Mouse (Mus musculus) heart, adult 8-10 months (tissue): ENCODE measurements around the gene Tas2r110. TPM values are rescaled to one million over a fixed set of nuclear protein-coding genes. Genes with fewer than 3 reads are reported as not detected.

Experiments
- DNase-seq: peaks from one replicate; pipeline ENCODE4 v3.0.0; 2022; ENCODE audit warnings: low spot score
- total RNA-seq, 4 experiments: library from RNA; stranded (reverse); gene quantifications; 2 replicates each; pipeline ENCODE4 v1.2.4; 2022

Gene Tas2r110
- total RNA-seq = not detected

- DNase-seq = no peak
Observed at GRCm38 (mm10) chr6:132867708-132868107, at the start of gene Tas2r110. TSS of gene Tas2r110 (plus strand) at chr6:132868008.

GRCm38 (mm10) chr6:132846842-132847241 lies 21.0 kb upstream of the Tas2r110 start, which contains the start of gene Tas2r123:
TSS of gene Tas2r123 (plus strand) at chr6:132847142.
- no peak for DNase-seq

GRCm38 (mm10) chr6:132855138-132855537 lies 12.7 kb upstream of the Tas2r110 start, which contains the start of gene Tas2r116:
TSS of gene Tas2r116 (plus strand) at chr6:132855438.
- no peak for DNase-seq

- DNase-seq = no peak
Observed at GRCm38 (mm10) chr6:132892711-132893110, 24.9 kb downstream of the Tas2r110 start, which contains the start of gene Tas2r113. TSS of gene Tas2r113 (plus strand) at chr6:132893011.

- no peak for DNase-seq
Observed at GRCm38 (mm10) chr6:132909351-132909750, 41.5 kb downstream of the Tas2r110 start, which contains the start of gene Tas2r125. TSS of gene Tas2r125 (plus strand) at chr6:132909651.

Other genes starting within 250 kb of the Tas2r110 start
- gene A630073D07Rik, start 216.5 kb upstream of the Tas2r110 start, total RNA-seq = not detected
- gene Tas2r120, start 211.1 kb upstream of the Tas2r110 start, total RNA-seq = not detected
- gene Tas2r121, start 167.0 kb upstream of the Tas2r110 start, total RNA-seq = not detected
- not detected for gene Tas2r122, start 156.1 kb upstream of the Tas2r110 start, total RNA-seq
- not detected for gene Tas2r115, start 130.0 kb upstream of the Tas2r110 start, total RNA-seq
- gene Tas2r124, start 113.3 kb upstream of the Tas2r110 start, total RNA-seq = not detected
- not detected for gene Tas2r102, start 105.9 kb upstream of the Tas2r110 start, total RNA-seq
- gene Tas2r136, start 89.8 kb upstream of the Tas2r110 start, total RNA-seq = not detected
- gene Tas2r117, start 65.2 kb upstream of the Tas2r110 start, total RNA-seq = not detected
- gene Tas2r123, start 20.9 kb upstream of the Tas2r110 start, total RNA-seq = not detected
- gene Tas2r116, start 12.6 kb upstream of the Tas2r110 start, total RNA-seq = not detected
- gene Tas2r113, start 25.0 kb downstream of the Tas2r110 start, total RNA-seq = not detected
- not detected for gene Tas2r125, start 41.6 kb downstream of the Tas2r110 start, total RNA-seq
- gene Tas2r129, start 83.1 kb downstream of the Tas2r110 start, total RNA-seq = not detected
- gene Tas2r131, start 89.9 kb downstream of the Tas2r110 start, total RNA-seq = not detected
- not detected for gene Tas2r109, start 113.0 kb downstream of the Tas2r110 start, total RNA-seq
- not detected for gene Tas2r103, start 169.1 kb downstream of the Tas2r110 start, total RNA-seq
- gene Tas2r140, start 187.8 kb downstream of the Tas2r110 start, total RNA-seq = not detected
- gene Smim10l1, start 236.9 kb downstream of the Tas2r110 start, total RNA-seq = 10 to 100 TPM; 64.7 to 74.0 (median 71.1) TPM